Mouse (Mus musculus) adrenal gland, postnatal 14 days (tissue): Measurements from ENCODE around the gene Ttc28. TPM values are rescaled to one million over a fixed set of nuclear protein-coding genes. Genes with fewer than 3 reads are reported as not detected.

ENCODE experiments used
- DNase-seq: peaks from one replicate; pipeline ENCODE4 v3.0.0; 2021; ENCODE audit warnings: mixed read lengths
- total RNA-seq: library from RNA; stranded (reverse); gene quantifications from 2 replicates; pipeline ENCODE4 v1.2.3, GENCODE M21; 2021

Gene Ttc28
- total RNA-seq, 1 experiment from 2014 or later: 25.5 TPM

DNA sequence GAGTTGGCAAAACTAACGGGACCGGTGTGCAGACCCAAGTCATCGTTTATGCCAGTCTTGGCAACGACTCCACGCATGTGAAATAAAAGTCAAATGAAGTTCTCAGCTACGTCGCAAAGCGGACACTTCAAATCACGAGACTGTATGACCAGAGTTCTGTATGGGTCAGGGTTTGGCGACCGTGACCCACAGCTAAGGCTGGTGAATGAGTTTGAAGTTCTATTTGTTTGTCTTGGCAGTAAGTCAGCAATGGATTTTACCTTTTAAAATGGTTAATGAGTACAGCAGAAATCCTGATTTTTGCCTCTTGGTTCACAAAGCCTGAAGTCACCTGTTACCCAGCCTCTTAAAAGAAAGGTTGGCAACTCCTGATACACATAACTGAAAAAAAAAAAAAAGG is 408.9 kb downstream of the Ttc28 start:
- no peak for DNase-seq

DNA sequence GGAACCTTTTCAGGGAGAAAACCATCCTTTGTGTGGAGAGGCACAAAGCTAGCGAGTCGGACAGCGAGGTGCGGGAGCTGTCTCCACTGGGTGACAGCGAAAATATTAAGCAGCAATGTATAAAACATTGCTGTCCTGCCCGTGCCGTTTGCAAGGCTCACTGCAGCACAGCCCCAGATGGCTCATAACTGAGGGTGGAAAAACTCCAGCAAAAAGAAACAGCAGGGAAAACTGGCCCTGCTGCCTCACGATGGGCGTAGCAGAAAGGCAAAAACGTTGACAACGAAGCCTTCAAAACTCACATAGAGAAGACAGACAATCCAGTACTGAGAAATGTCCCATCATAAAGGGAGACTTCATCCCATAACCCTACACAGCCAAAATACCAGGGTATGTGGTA is 410.5 kb downstream of the Ttc28 start:
- DNase-seq: no peak

DNA sequence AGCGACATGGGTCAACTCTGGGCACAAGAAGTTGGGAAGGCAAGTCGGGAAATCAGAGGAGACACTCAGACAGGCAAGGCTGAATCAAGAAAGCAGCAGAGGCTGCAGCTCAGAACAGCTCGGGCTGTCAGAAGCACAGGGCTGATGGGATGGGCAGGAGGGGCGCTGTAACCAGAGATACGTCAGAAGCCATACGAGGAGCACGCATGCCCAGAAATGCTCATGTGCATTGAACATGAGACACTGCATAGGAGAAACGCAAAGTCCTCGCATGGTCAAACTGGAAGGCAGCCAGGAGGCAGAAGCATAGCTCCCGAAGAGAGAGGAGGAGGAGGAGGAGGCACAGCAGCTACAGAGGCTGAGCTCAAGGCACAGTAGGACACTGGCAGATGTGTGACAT is 412.0 kb downstream of the Ttc28 start:
- no peak for DNase-seq

DNA sequence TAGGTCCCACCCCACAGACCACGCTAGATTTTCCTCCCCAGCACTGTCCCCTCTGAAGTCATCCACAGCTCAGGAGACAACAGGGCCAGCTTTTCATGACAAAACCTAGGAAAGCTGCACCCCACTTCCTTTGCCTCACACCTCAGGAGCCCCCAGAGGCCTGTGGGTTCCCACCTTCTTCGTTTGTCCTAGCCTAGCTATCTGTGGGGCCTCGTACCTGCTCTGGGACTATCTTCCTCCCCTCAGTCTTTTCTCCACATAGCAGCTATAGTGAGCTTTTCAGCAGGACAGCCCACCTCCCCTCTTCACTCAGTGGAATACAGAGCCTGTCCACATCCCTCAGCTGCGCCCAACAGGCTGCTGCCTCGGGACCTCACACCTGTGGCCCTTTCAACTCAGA is 418.2 kb downstream of the Ttc28 start:
- no peak for DNase-seq

DNA sequence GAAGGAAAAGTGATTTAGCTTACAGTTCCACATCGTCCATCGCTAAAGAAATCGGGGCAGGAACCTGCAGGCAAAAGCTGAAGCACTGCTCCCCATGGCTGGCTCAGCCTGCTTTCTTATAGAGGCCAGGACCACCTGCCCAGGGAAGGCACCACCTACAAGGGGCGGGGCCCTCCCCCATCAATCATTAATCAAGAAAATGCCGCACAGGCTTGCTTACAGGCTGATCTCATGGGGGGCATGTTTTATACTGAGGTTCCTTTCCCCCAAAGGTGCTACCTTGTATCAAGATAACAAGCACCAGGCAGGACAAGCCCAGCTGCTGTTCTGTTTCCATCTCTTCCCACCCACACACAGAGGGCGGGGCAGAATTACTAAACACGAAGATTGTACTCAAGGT is 419.1 kb downstream of the Ttc28 start:
- no peak for DNase-seq

DNA sequence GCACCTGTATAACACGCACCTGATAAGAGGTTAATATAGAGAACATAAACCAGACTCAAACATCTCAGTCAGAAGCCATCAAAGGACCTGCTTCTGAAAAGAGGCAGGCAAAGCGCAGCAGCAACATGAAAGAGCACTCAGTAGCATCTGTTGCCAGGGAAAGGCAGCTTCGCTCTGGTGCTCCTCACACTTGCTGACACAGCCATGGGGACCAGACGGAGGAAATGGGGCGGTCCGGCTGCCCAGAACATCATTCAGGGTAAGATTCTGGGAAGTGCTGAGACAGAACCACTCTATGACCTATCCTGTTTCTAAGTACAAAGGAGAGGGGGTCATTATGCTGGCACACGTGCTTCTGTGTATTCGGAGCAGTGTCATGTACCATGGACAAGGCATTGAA is 421.2 kb downstream of the Ttc28 start:
- DNase-seq: no peak

DNA sequence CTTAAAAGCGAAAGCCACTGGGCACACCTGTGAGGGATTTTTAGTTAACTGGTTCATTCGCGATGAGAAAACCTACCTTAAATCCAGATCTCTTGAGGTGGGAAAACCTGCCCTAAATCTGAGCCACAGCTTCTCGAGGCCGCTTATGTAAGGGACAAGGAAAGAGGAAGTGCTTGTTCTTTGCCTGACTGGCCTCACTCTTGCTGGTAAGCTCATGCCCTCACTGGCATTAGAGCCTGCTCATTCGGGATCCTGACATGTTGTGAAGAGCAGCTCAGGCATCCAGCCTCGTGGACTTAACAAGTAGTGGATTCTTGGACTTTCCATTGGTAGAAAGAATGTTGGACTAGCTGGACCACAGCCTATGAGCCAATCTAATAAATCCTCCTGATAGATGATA is 422.1 kb downstream of the Ttc28 start:
- no peak for DNase-seq

DNA sequence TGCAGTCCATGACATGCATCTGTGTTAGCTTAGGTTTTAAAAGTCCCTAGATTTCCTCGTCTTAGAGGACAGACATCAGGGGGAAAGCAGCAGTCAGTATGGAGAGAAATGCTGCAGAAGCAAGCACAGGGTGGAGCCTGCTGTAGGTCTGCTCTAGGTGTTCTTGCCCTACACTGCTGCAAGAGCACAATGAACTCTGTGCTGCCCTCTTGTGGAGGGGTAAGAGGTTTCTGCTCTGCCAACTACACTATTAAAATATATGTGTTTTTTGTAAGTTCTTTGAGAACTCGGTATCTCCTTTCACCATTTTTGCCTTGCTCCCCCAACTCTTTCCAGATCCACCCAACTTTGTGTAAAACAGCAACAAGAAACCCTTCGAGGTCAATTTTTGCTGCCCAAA is 425.1 kb downstream of the Ttc28 start:
- no peak for DNase-seq

DNA sequence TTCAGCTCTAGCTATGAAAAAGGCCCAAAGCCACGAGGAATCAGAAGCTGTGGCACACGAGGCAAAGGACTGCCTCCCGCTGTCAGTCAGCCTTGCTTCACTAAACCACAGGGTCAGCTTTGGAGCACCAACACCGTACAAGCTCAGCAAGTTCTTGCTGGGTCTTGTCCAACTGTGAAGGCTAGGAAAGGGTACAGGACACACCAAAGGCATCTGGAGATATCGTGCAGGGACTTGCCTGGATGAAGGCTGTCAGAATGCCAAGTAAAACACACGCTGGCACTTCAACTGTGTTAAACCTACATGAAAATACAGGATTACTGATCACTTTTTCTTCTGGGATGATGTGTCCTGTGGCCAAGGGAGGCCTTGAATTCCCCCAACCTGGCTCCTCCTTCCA is 430.6 kb downstream of the Ttc28 start:
- no peak for DNase-seq

DNA sequence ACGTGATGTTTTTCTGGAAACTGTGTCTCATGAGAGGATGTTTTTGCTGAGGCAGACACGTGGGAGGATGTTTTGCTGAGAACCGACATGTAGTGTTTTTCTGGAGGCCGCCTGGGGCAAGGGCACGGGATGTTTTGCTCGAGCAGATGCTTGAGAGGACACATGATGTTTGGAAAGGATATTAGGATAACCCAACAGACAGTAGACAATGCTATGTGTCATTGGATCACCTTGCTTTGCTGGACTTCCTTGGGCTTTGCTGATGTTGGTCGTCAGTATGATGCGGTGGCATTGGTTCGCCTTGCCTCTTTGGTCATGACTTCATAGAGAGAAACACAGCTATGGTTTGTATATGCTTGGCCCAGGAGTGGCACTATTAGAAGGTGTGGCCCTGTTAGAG is 434.2 kb downstream of the Ttc28 start:
- no peak for DNase-seq

DNA sequence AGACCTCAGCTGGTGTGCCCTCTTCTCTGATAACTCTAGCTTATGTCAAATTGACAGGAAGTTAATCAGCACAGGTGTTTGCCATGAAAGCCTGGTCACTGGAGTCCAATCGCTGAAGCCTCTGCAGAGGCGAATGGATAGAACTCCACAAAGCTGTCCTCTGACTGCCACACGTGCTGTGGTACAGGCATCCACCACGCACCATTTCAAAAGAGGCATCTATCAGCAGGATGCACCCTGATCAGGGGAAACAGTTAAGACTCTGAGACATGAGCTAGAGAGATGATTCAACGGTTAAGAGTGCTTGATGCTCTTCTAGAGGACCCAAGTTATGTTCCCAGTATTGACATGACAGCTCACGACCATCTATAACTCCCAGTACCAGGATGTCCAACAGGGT is 435.5 kb downstream of the Ttc28 start:
- no peak for DNase-seq

DNA sequence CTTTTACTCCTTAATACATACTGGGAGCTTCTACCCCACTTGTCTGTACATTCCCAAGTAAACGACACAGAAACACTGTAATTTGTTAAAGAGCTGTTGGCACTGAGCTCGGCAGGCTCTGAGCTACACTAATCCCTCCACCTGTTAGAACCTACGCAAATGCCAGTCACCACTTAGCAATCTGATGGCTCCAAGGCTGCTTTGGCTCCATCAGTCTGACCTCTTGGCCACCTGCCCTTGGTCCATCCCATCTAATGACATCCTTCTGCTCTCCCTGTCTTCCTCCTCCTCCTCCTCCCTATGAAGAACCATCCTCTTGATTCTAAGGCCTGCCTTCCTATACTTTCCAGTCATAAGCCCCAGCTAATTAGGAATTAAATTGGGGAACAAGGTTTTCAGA is 437.9 kb downstream of the Ttc28 start:
- no peak for DNase-seq

DNA sequence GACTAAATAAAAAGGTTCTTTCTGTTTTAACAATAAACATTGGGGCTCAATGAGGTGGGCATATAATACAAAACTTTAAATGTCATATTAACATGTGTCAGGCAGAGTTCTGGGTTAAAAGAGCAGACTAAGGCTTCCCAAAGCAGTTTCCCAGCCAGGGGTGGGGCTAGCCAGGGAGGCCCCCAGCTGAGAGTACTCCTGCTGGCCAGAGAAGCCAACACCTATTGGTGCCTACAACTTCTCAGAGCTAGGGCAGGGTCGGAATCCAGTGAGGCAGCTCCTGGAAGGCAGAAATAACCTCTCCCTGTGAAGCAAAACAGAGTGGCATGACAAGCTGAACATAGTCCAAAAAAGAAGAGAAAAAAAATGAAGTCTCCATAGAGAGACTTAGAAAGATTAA is 439.3 kb downstream of the Ttc28 start:
- no peak for DNase-seq

DNA sequence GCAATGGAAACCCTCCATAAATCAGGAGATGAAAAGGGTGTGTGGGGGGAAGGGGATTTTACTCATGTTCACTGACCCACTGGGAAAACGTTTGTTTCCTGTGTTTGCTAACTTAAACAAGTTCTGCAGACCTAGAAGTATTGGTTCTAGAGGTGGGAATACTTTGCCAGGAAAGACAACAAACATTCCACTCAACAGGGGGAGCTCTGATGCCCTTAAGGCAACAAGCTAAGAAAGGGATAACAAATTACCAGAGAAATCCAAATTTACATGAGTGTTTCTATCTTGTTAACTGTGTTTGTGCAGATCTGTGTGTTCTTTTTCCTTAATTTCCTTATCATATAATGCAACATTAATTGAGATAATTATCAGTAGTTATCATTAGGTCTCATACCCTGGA is 446.2 kb downstream of the Ttc28 start:
- no peak for DNase-seq

DNA sequence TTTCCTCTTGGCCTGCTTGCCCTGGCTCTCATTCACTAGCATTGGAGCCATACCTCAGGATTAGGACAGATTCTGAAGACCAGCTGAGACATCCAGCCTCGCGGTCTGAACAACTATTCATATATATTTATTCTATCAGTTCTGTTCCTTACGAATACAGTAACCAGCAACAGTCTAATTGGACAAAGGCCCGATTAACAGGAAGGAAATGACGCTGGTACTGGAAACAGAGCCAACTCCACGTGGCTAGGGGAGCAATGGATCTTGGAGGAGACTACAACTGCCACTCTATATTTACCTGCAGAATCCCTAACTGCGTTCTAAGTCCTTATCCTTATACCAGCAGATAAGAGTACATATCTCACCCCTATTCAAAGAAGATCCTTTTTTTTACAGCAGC is 447.8 kb downstream of the Ttc28 start:
- no peak for DNase-seq

DNA sequence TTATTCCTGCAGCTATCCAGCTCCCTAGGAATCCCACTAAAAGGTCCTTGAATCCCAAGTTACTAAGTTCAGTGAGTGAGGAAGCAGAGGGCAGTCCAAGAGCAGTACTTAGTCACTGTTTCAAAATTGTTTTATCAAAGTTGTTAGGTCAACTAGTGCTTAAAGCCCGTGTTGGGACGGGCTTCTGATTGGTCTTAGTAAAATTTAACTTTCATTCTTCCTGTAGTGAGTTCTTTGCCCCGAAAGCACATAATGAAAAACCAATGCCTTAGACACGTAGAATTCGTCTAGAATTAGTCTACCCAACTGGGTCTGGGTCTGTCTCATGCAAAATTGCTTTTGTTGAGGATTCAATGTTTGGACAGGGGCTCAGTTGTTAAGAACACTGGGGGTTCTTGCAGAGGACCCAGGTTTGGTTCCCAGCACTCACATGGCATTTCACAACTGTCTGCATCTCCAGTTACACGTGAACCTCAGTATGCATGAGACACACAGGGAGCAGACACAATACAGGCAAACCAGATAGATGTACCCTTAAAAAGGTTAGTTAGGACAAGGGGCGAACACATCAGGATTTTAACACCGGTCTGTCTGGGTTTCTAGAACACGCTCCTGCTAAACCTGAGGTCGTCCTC is 450.3 kb downstream of the Ttc28 start:
- no peak for DNase-seq

DNA sequence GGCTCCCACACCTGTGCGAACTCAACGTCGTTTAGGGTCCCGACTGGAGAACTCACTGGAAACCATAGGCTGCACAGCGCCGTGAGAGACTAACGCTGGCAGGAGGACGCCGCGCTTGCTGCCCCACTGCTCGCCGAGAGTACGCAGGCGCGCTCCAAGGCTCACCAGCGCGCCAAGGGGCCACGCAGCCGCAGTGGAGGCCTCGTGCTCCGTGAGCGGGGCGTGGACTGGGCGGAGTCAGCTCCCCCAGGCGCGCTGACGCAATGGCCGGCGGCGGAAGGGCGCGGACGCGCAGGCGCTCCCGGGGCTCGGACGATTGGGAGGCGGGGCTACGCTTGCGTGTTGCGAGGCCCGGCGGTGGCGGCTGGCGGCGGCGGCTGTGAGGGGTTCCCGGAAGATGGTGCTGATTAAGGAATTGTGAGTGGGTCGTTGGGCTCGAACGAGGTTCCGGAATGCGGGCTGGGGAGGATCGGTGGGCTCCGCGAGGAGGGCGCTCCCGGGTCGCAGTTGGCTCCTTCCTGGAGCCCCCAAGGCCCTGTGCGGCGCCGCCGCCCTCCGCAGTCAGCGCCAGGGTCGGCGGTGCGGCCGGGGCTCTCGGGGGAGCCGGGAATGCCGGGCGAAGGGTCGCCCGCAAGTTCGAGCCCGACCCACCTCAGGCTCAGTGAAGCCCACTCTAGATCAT is 451.0 kb downstream of the Ttc28 start, which contains the start of gene Pitpnb:
Gene Pitpnb (plus strand): TSS at position 347 of the 682 bp plus-strand sequence.
- DNase-seq: peak; percentile 99

DNA sequence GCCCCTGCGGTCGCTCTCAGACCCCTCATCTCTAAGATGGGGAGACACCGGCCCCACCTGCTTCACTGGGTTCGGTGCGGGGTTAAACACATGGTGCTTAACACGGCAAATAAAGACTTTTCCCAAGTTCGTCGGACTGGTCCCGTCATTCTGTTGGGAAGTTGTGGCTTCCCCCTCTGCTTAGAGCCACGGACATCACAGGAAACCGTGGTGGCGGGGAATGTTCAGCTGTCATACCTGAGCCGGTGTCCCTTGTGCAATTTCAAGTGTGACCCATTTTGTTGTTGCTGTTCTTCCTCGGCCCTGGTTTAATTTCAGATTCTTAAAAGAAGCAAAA is 451.5 kb downstream of the Ttc28 start:
- DNase-seq: peak; percentile 15

DNA sequence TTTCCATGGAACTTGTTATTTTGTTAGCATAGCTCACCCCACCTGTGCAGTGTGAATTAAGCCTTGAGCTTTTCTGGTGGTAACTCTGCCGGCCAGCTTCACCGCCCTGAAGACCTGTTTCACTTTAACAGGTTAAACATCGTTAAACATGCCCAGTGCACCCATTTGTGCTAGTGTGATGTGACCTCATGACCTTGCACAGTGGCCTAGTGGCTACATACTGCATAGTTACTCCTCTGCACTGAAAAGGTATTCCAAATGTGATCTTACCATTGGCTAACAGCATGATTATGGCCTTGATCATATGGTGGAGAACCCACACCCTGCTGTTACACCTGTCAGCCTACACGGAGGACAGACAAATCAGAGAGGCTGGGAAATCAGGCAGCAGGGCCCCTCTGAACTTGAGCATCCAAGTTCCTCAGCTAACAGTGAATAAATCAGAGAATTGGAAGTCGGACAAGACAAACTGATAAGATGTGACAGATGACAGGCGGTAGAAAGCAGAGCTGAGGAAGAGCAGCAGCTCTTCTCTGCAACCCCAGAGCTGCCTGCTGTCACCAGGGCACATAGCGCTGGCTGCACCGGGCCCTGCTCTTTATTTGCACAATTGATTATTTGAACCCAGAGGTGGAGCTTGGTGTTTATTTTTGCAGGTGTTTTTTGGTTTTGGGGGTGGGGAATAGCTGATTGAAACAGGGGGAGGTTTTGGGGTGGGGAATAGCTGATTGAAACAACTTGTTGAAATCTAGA is 456.5 kb downstream of the Ttc28 start:
- no peak for DNase-seq
